Mouse (Mus musculus) stomach, postnatal 0 days (tissue): Measurements from ENCODE around the gene Sdc4. TPM values are rescaled to one million over a fixed set of nuclear protein-coding genes. Genes with fewer than 3 reads are reported as not detected.
A peak's percentile ranks its signal among the peaks of the same experiment; 100 is the strongest.

Experiments
- ATAC-seq: fragments of 200-750 bp; cut with Nextera tagmentation; 2 replicates; pipeline ENCODE4 v1.8.0; 2017; ENCODE audit not compliant: low FRiP score, low TSS enrichment
- DNase-seq: peaks from one replicate; pipeline ENCODE4 v3.0.0-alpha.2; 2016; ENCODE audit warnings: low spot score
- H3K27ac ChIP-seq: fragments of 300-500 bp; sonication (generic); replicated peaks from 2 replicates; pipeline ENCODE4 v1.5.1; 2014; ENCODE audit warnings: mild to moderate bottlenecking, control low read depth
- H3K27me3 ChIP-seq: fragments of 300-500 bp; sonication (generic); 2 replicates; pipeline ENCODE4 v1.6.1; 2014; ENCODE audit warnings: low read length; ENCODE audit not compliant: control insufficient read depth, insufficient read depth
- H3K36me3 ChIP-seq: fragments of 300-500 bp; sonication (generic); 2 replicates; pipeline ENCODE4 v1.6.1; 2014; ENCODE audit warnings: low read length, mixed read lengths; ENCODE audit not compliant: control insufficient read depth, insufficient read depth
- H3K4me1 ChIP-seq: fragments of 300-500 bp; sonication (generic); replicated peaks from 2 replicates; pipeline ENCODE4 v1.6.1; 2014; ENCODE audit warnings: antibody characterized with exemption; ENCODE audit not compliant: control insufficient read depth, insufficient read depth
- H3K4me2 ChIP-seq: fragments of 300-500 bp; sonication (generic); replicated peaks from 2 replicates; pipeline ENCODE4 v1.6.1; 2014; ENCODE audit warnings: low read depth, mild to moderate bottlenecking, control low read depth, moderate library complexity
- H3K4me3 ChIP-seq: fragments of 300-500 bp; sonication (generic); 2 replicates; pipeline ENCODE4 v1.5.1; 2014; ENCODE audit warnings: low read depth, low read length, control low read depth
- H3K9ac ChIP-seq: fragments of 300-500 bp; sonication (generic); 2 replicates; pipeline ENCODE4 v1.6.1; 2014; ENCODE audit warnings: mild to moderate bottlenecking, low read length, control low read depth, mixed read lengths
- H3K9me3 ChIP-seq: fragments of 300-500 bp; sonication (generic); 2 replicates; pipeline ENCODE4 v1.6.1; 2016; ENCODE audit warnings: low read length; ENCODE audit not compliant: control insufficient read depth
- CTCF ChIP-seq: IDR thresholded peaks from 2 replicates; pipeline ENCODE4 v1.5.1; 2016; ENCODE audit warnings: antibody characterized with exemption, low read depth, mild to moderate bottlenecking, moderate library complexity
- EP300 ChIP-seq: optimal IDR thresholded peaks from 2 replicates; pipeline ENCODE3; 2016; ENCODE audit warnings: antibody characterized with exemption
- WGBS: fragments of 180-500 bp; shearing (Covaris S2); extraction: QIAGEN DNeasy Blood & Tissue Kit; methylation state at CpG from one replicate; pipeline ENCODE4 v1.1.7; 2014; 5-methylcytosine and 5-hydroxymethylcytosine counted together
- polyA plus RNA-seq: library from polyadenylated mRNA; unstranded; fragments of >200 nt; fragmentation: Nextera tagmentation; extraction: Ambion mirVana; gene quantifications from 2 replicates; pipeline ENCODE4 v1.2.1, GENCODE M21; 2015

Sdc4 gene
- polyA plus RNA-seq, 1 experiment from 2014 or later = 133 TPM

GRCm38 (mm10) chr2:164457942-164458341, 14.3 kb upstream of the Sdc4 start:
- 20% methylated on average over 7 of the region's 7 CpGs for WGBS
- Histone ChIP-seq H3K36me3 (no peaks in the 10 kb centered on the region), H3K9ac (no peak overlapping the region), H3K27me3 (no peaks in the 10 kb centered on the region), H3K9me3 (no peaks in the 10 kb centered on the region), H3K4me2 (0 out of 2 replicates have a peak overlapping the region, but pooled peaks have one; percentile 20), H3K4me1 (peaks cover 13% of the 10 kb centered on the region), H3K27ac (peak overlapping the region; percentile 70), H3K4me3 (no peak overlapping the region)
- TF ChIP-seq EP300 = no peak
- TF ChIP-seq CTCF = no peak
- ATAC-seq (peak; percentile 62), DNase-seq (peak; percentile 82)

- H3K36me3 ChIP-seq = no peaks in the 10 kb centered on the region
- peak within 1 kb of the TSS; percentile 92 for H3K27ac ChIP-seq
- ATAC-seq = no peak
- 5% methylated on average over 7 of the region's 7 CpGs for WGBS
- no peak within 1 kb of the TSS for H3K4me3 ChIP-seq
- peak; percentile 24 for DNase-seq
- TF ChIP-seq CTCF (peak; percentile 55), EP300 (no peak)
- no peaks in the 10 kb centered on the region for H3K9me3 ChIP-seq
- H3K9ac ChIP-seq = peak within 1 kb of the TSS; percentile 32; the same call in 1 of the 2 replicates
- H3K4me2 ChIP-seq = peak within 1 kb of the TSS; percentile 40; the same call in 1 of the 2 replicates
- H3K4me1 ChIP-seq = peaks cover 15% of the 10 kb centered on the region
- no peaks in the 10 kb centered on the region for H3K27me3 ChIP-seq
Observed at GRCm38 (mm10) chr2:164456864-164457300, 13.2 kb upstream of the Sdc4 start, which contains the start of gene Sys1. Gene Sys1, plus strand, starts transcription at chr2:164456964.

- 75% methylated on average over 1 of the region's 1 CpGs for WGBS
Observed at GRCm38 (mm10) chr2:164456413-164456812, 12.7 kb upstream of the Sdc4 start.

GRCm38 (mm10) chr2:164455421-164456190, 11.9 kb upstream of the Sdc4 start:
- no peaks in the 10 kb centered on the region for H3K27me3 ChIP-seq
- DNase-seq (peak; percentile 15), ATAC-seq (no peak)
- no peak for TF ChIP-seq CTCF
- TF ChIP-seq EP300 = no peak
- H3K4me1 ChIP-seq = peaks cover 15% of the 10 kb centered on the region
- H3K4me3 ChIP-seq = no peak overlapping the region
- H3K9ac ChIP-seq = no peak overlapping the region
- no peaks in the 10 kb centered on the region for H3K9me3 ChIP-seq
- peak overlapping the region; percentile 92 for H3K27ac ChIP-seq
- 49% methylated on average over 6 of the region's 6 CpGs for WGBS
- H3K36me3 ChIP-seq = no peaks in the 10 kb centered on the region
- H3K4me2 ChIP-seq = no peak overlapping the region

More at GRCm38 (mm10) chr2:164456413-164456812, 12.7 kb upstream of the Sdc4 start:
- Histone ChIP-seq H3K36me3 (no peaks in the 10 kb centered on the region), H3K27ac (peak overlapping the region; percentile 92), H3K4me2 (peak overlapping the region; percentile 40; the same call in 1 of the 2 replicates), H3K4me3 (no peak overlapping the region), H3K9ac (0 out of 2 replicates have a peak overlapping the region, but pooled peaks have one; percentile 32), H3K27me3 (no peaks in the 10 kb centered on the region), H3K9me3 (no peaks in the 10 kb centered on the region), H3K4me1 (peaks cover 15% of the 10 kb centered on the region)
- ATAC-seq = no peak
- TF ChIP-seq EP300 (no peak), CTCF (no peak)
- peak; percentile 13 for DNase-seq

- no peak for TF ChIP-seq EP300
- no peak for TF ChIP-seq CTCF
- peak; percentile 77 for DNase-seq
- ATAC-seq = peak; percentile 30
- Histone ChIP-seq H3K9me3 (no peaks in the 10 kb centered on the region), H3K4me2 (no peak overlapping the region; the same call in 1 of the 2 replicates), H3K27me3 (no peaks in the 10 kb centered on the region), H3K36me3 (no peaks in the 10 kb centered on the region), H3K27ac (peak overlapping the region; percentile 92), H3K4me3 (no peak overlapping the region), H3K9ac (no peak overlapping the region), H3K4me1 (peaks cover 15% of the 10 kb centered on the region)
- WGBS = 29% methylated on average over 10 of the region's 10 CpGs
Observed at GRCm38 (mm10) chr2:164454846-164455245, 11.2 kb upstream of the Sdc4 start.
